Comparison of ENCODE assay signal across 17 mouse cellular contexts in the genomic region with DNA sequence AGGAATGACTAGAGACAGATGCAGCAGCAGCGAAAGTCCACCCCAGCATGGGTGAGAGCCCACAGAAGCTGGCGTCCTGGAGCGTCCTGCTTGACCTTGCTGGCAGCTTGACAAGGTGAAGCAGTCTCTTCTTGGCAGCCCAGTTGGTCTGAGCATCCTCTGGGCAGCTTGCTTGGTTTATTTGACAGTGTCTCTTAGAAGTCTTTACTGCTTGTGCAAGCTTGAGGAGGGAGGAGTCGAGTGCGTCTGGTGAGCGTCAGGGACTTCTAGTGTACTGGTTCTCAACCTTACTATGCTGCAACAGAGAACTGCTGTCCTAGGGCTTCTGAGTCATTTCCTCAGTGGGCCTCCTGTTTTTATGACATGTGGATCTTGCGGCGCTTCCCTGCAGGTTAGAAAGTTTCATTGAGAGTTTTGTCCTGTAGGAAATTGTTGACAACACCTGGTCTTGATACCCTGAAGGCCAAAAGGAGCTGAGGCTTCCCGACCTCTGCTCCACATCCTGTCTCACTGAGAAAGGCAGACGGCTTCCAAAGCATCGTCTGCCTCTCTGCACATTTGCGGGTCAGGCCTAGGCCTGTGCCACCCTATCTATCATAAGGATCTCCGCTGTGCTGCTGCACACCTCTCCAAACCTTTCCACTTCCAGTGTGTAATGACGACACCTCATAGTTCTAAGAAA. TPM values are rescaled to one million over a fixed set of nuclear protein-coding genes. Genes with fewer than 3 reads are reported as not detected.
DNase-seq lines count a peak whose midpoint lies in the region; ATAC-seq lines count a peak whose summit lies in the region.
"Had no signal": no experiment of that assay in that cellular context is flagged by ENCODE, and none has a peak within 500 bp of the region (broad histone marks: within the 10 kb centered on the region; RNA-seq: fewer than 3 reads in every experiment).

No protein-coding gene starts in this region.

- no peak overlapping the region for H3K4me3 ChIP-seq in kidney, embryonic 16.5 days (ENCODE audit: low read length)
- H3K4me3 ChIP-seq in hindbrain, embryonic 12.5 days = no peak overlapping the region
- no peak overlapping the region for H3K4me3 ChIP-seq in midbrain, embryonic 14.5 days (replicated peaks; ENCODE audit: low read depth, low read length)
- H3K4me3 ChIP-seq: embryonic facial prominence, embryonic 13.5 days; limb, embryonic 15.5 days; midbrain, embryonic 13.5 days; neural tube, embryonic 15.5 days had no signal

- H3K4me2 ChIP-seq in kidney, embryonic 16.5 days (replicated peaks; ENCODE audit: low read depth, low read length) = no peak overlapping the region
- H3K4me2 ChIP-seq in hindbrain, embryonic 12.5 days (replicated peaks) = no peak overlapping the region
- no peak overlapping the region for H3K4me2 ChIP-seq in midbrain, embryonic 14.5 days (ENCODE audit: low read length)
- H3K4me2 ChIP-seq: embryonic facial prominence, embryonic 13.5 days; limb, embryonic 15.5 days; midbrain, embryonic 13.5 days; neural tube, embryonic 15.5 days had no signal

- H3K4me1 ChIP-seq in kidney, embryonic 16.5 days (ENCODE audit: insufficient read depth, low read length) = no peaks in the 10 kb centered on the region
- H3K4me1 ChIP-seq in hindbrain, embryonic 12.5 days = no peaks in the 10 kb centered on the region
- H3K4me1 ChIP-seq in midbrain, embryonic 14.5 days (ENCODE audit: control insufficient read depth, insufficient read depth, low read length) = no peaks in the 10 kb centered on the region
- H3K4me1 ChIP-seq: limb, embryonic 15.5 days; midbrain, embryonic 13.5 days; neural tube, embryonic 15.5 days had no signal

- H3K36me3 ChIP-seq in kidney, embryonic 16.5 days (ENCODE audit: insufficient read depth, low read length) = peaks cover 43% of the 10 kb centered on the region
- H3K36me3 ChIP-seq in hindbrain, embryonic 12.5 days = peaks cover 63% of the 10 kb centered on the region
- peaks cover 77% of the 10 kb centered on the region for H3K36me3 ChIP-seq in midbrain, embryonic 14.5 days (ENCODE audit: control insufficient read depth, insufficient read depth, low read length)

- H3K27ac ChIP-seq in kidney, embryonic 16.5 days (ENCODE audit: low read length) = no peak overlapping the region
- no peak overlapping the region for H3K27ac ChIP-seq in hindbrain, embryonic 12.5 days
- H3K27ac ChIP-seq in midbrain, embryonic 14.5 days (replicated peaks; ENCODE audit: low read depth, low read length) = no peak overlapping the region
- H3K27ac ChIP-seq: embryonic facial prominence, embryonic 13.5 days; limb, embryonic 15.5 days; midbrain, embryonic 13.5 days; neural tube, embryonic 15.5 days had no signal

- 62% methylated on average over 14 of the region's 14 CpGs for WGBS in kidney, embryonic 16.5 days
- WGBS in hindbrain, embryonic 12.5 days = 90% methylated on average over 14 of the region's 14 CpGs
- 95% methylated on average over 14 of the region's 14 CpGs for WGBS in midbrain, embryonic 14.5 days

- no peak overlapping the region for H3K9ac ChIP-seq in kidney, embryonic 16.5 days (replicated peaks; ENCODE audit: low read length)
- no peak overlapping the region for H3K9ac ChIP-seq in hindbrain, embryonic 12.5 days
- H3K9ac ChIP-seq in midbrain, embryonic 14.5 days (replicated peaks; ENCODE audit: low read length) = no peak overlapping the region
- H3K9ac ChIP-seq: embryonic facial prominence, embryonic 13.5 days; limb, embryonic 15.5 days; midbrain, embryonic 13.5 days; neural tube, embryonic 15.5 days had no signal

- H3K9me3 ChIP-seq in kidney, embryonic 16.5 days (ENCODE audit: low read length) = no peaks in the 10 kb centered on the region
- no peaks in the 10 kb centered on the region for H3K9me3 ChIP-seq in hindbrain, embryonic 12.5 days (replicated peaks)
- no peaks in the 10 kb centered on the region for H3K9me3 ChIP-seq in midbrain, embryonic 14.5 days (ENCODE audit: control insufficient read depth, low read length)
- H3K9me3 ChIP-seq: embryonic facial prominence, embryonic 13.5 days; limb, embryonic 15.5 days; midbrain, embryonic 13.5 days; neural tube, embryonic 15.5 days had no signal

- no peak for ATAC-seq in kidney, embryonic 16.5 days (ENCODE audit: low FRiP score, low TSS enrichment)
- ATAC-seq in hindbrain, embryonic 12.5 days (ENCODE audit: low FRiP score) = no peak
- no peak for ATAC-seq in midbrain, embryonic 14.5 days (ENCODE audit: low FRiP score, low TSS enrichment)
- ATAC-seq: forebrain, embryonic 14.5 days; midbrain, embryonic 13.5 days had no signal

- H3K27me3 ChIP-seq in kidney, embryonic 16.5 days (ENCODE audit: insufficient read depth, low read length) = no peaks in the 10 kb centered on the region
- H3K27me3 ChIP-seq in hindbrain, embryonic 12.5 days = no peaks in the 10 kb centered on the region
- H3K27me3 ChIP-seq in midbrain, embryonic 14.5 days (ENCODE audit: control insufficient read depth, insufficient read depth, low read length) = no peaks in the 10 kb centered on the region
- H3K27me3 ChIP-seq: embryonic facial prominence, embryonic 13.5 days; limb, embryonic 15.5 days; midbrain, embryonic 13.5 days; neural tube, embryonic 15.5 days had no signal

- DNase-seq in adrenal gland, postnatal 14 days = peak; percentile 27
- no peak for DNase-seq in adrenal gland, adult 18-20 months (ENCODE audit: low spot score in 2 of 2)
- DNase-seq in kidney, postnatal 25 days = peak; percentile 40 to 45
- peak; percentile 16 for DNase-seq in NIH3T3 (ENCODE audit: low read depth)
- peak; percentile 37 for DNase-seq in lung, postnatal 36 days
- no peak for DNase-seq in midbrain, embryonic 14.5 days
- DNase-seq: cerebellum, adult 8-10 months; gastrocnemius, postnatal 25 days; heart, postnatal 36 days; thymus, postnatal 14 days had no signal

RNA-seq across cellular contexts. Expression of gene Utp14b, which starts 44.6 kb away (rescaled TPM):
- total RNA-seq in adrenal gland, postnatal 14 days (2021) = 3.1 and 3.6 TPM in 2 replicates
- total RNA-seq in adrenal gland, adult 18-20 months (2021) = 1 to 10 TPM; 3.2 to 5.0 TPM
- 2.9 and 3.0 TPM in 2 replicates for polyA plus RNA-seq in kidney, embryonic 16.5 days (2015; fragmentation: Nextera tagmentation; extraction: Ambion mirVana)
- polyA plus RNA-seq in hindbrain, embryonic 12.5 days (2016; fragmentation: Nextera tagmentation; extraction: Ambion mirVana) = 3.8 and 4.0 TPM in 2 replicates
- 3.8 and 4.5 TPM in 2 replicates for polyA plus RNA-seq in midbrain, embryonic 14.5 days (2014; fragmentation: Nextera tagmentation; extraction: Ambion mirVana)

RNA-seq across cellular contexts. Expression of gene Acsl3, which starts 44.8 kb away (rescaled TPM):
- total RNA-seq in adrenal gland, postnatal 14 days (2021) = 11.9 and 15.6 TPM in 2 replicates
- total RNA-seq in adrenal gland, adult 18-20 months (2021) = 10 to 100 TPM; 30.1 to 35.5 TPM
- polyA plus RNA-seq in kidney, embryonic 16.5 days (2015; fragmentation: Nextera tagmentation; extraction: Ambion mirVana) = 75.2 and 79.1 TPM in 2 replicates
- 83.2 and 96.6 TPM in 2 replicates for polyA plus RNA-seq in hindbrain, embryonic 12.5 days (2016; fragmentation: Nextera tagmentation; extraction: Ambion mirVana)
- polyA plus RNA-seq in midbrain, embryonic 14.5 days (2014; fragmentation: Nextera tagmentation; extraction: Ambion mirVana) = 61.3 and 105 TPM in 2 replicates

Comparison
In these comparisons a context has a peak if more than half of its experiments do, and no peak if none do; other contexts are left out.
1. DNase-seq: peak in adrenal gland, postnatal 14 days (single experiment), kidney, postnatal 25 days (2 of 2), NIH3T3 (single experiment) and lung, postnatal 36 days (single experiment); none in adrenal gland, adult 18-20 months (0 of 2) and midbrain, embryonic 14.5 days (single experiment).